ENCODE assay signal across 9 mouse cellular contexts in the genomic region with DNA sequence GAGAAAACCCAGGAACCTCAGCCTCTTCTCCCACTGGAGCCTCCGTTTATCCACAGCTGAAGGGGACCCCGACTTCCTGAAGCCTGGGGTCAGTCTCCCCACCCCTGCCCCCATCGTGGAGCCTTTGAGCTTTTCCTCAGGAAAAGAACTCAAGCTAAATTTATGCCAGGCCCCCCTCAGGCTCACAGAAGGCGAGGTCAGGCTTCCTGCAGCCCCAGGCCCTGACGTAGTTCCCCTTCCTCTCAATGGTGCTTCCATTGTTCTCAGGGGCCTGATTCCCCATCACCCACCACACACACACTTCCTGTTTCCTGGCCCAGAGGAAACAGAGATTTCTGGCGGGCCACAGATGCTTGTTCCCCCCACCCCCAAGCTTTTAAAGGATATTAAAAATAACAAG. TPM values are rescaled to one million over a fixed set of nuclear protein-coding genes. Genes with fewer than 3 reads are reported as not detected.
DNase-seq lines count a peak whose midpoint lies in the region; ATAC-seq and TF ChIP-seq lines count a peak whose summit lies in the region.
"Had no signal": no experiment of that assay in that cellular context is flagged by ENCODE, and none has a peak within 500 bp of the region (broad histone marks: within the 10 kb centered on the region; RNA-seq: fewer than 3 reads in every experiment).

No protein-coding gene starts in this region.

- no peak overlapping the region for H3K4me2 ChIP-seq in embryonic facial prominence, embryonic 15.5 days (replicated peaks)
- peak overlapping the region; percentile 10 for H3K4me2 ChIP-seq in lung, embryonic 14.5 days

- no peak overlapping the region for H3K9ac ChIP-seq in embryonic facial prominence, embryonic 15.5 days
- no peak overlapping the region; the same call in 1 of the 2 replicates for H3K9ac ChIP-seq in lung, embryonic 14.5 days

- no peaks in the 10 kb centered on the region for H3K36me3 ChIP-seq in embryonic facial prominence, embryonic 15.5 days
- H3K36me3 ChIP-seq in lung, embryonic 14.5 days (ENCODE audit: insufficient read depth), result no peaks in the 10 kb centered on the region

- H3K9me3 ChIP-seq in embryonic facial prominence, embryonic 15.5 days (replicated peaks), result no peaks in the 10 kb centered on the region
- H3K9me3 ChIP-seq in lung, embryonic 14.5 days (ENCODE audit: low read depth, low read length), result no peaks in the 10 kb centered on the region

- no peak for TF ChIP-seq CTCF in lung, embryonic 14.5 days (IDR thresholded peaks at IDR 0.05; ENCODE audit: low read depth)

- no peaks in the 10 kb centered on the region for H3K27me3 ChIP-seq in embryonic facial prominence, embryonic 15.5 days
- no peaks in the 10 kb centered on the region for H3K27me3 ChIP-seq in lung, embryonic 14.5 days (ENCODE audit: insufficient read depth, low read length)

- H3K27ac ChIP-seq in embryonic facial prominence, embryonic 15.5 days (replicated peaks), result peak overlapping the region; percentile 66
- peak overlapping the region; percentile 76 for H3K27ac ChIP-seq in lung, embryonic 14.5 days (ENCODE audit: low read depth)

- intact Hi-C loops in gastrocnemius, postnatal 14 days (cut with DNase I; ENCODE audit: low total_unique reads), result no loop called here
- intact Hi-C loops in left cerebral cortex, postnatal 14 days (cut with DNase I), result no loop called here

- peaks cover 24% of the 10 kb centered on the region; the same call in 1 of the 2 replicates for H3K4me1 ChIP-seq in embryonic facial prominence, embryonic 15.5 days
- peaks cover 24% of the 10 kb centered on the region for H3K4me1 ChIP-seq in lung, embryonic 14.5 days (ENCODE audit: insufficient read depth)

- WGBS in embryonic facial prominence, embryonic 15.5 days, result 31% methylated on average over 6 of the region's 6 CpGs
- 45% methylated on average over 6 of the region's 6 CpGs for WGBS in lung, embryonic 14.5 days

- DNase-seq in gastrocnemius, postnatal 14 days, result peak; percentile 40
- DNase-seq in gastrocnemius, postnatal 4 days (ENCODE audit: low spot score in 2 of 2), result no peak
- peak; percentile 84 for DNase-seq in kidney, adult 11 months
- peak; percentile 73 for DNase-seq in lung, embryonic 14.5 days
- no peak for DNase-seq in right cerebral cortex, adult 2 months (ENCODE audit: low spot score in 2 of 2)
- no peak for DNase-seq in left cerebral cortex, postnatal 14 days (ENCODE audit: low spot score in 2 of 2)
- no peak for DNase-seq in urinary bladder, adult 2 months (ENCODE audit: low spot score)

- ATAC-seq in embryonic facial prominence, embryonic 15.5 days (ENCODE audit: insufficient number of reproducible peaks, low FRiP score, low TSS enrichment, low read depth), result no peak
- peak; percentile 36; the same call in 1 of the 2 replicates for ATAC-seq in lung, embryonic 14.5 days (ENCODE audit: insufficient read depth)

- H3K4me3 ChIP-seq in embryonic facial prominence, embryonic 15.5 days (replicated peaks), result no peak overlapping the region
- no peak overlapping the region for H3K4me3 ChIP-seq in lung, embryonic 14.5 days (ENCODE audit: low read depth, low read length)

RNA-seq across cellular contexts. Expression of a gene that starts 1.4 kb away (rescaled TPM):
- 100 to 1,000 TPM in 1 of 2 experiments, 10 to 100 TPM in 1; 64.1 to 106 TPM for total RNA-seq in gastrocnemius, postnatal 14 days (2021)
- total RNA-seq in gastrocnemius, postnatal 4 days (2021), result 100 to 1,000 TPM; 132 to 141 TPM
- 111 and 125 TPM in 2 replicates for polyA plus RNA-seq in embryonic facial prominence, embryonic 15.5 days (2015; fragmentation: Nextera tagmentation; extraction: Ambion mirVana)
- polyA plus RNA-seq in lung, embryonic 14.5 days (2014; fragmentation: Nextera tagmentation; extraction: Ambion mirVana), result 269 and 311 TPM in 2 replicates
- 10 to 100 TPM; 68.5 to 78.9 TPM for total RNA-seq in left cerebral cortex, postnatal 14 days (2021)
- 155 and 208 TPM in 2 replicates for polyA plus RNA-seq in urinary bladder, adult 2 months (2012; rRNA removed)

RNA-seq across cellular contexts. Expression of a gene that starts 8.1 kb away (rescaled TPM):
- total RNA-seq in gastrocnemius, postnatal 14 days (2021), result not detected
- total RNA-seq in gastrocnemius, postnatal 4 days (2021), result not detected
- not detected in 2 replicates for polyA plus RNA-seq in embryonic facial prominence, embryonic 15.5 days (2015; fragmentation: Nextera tagmentation; extraction: Ambion mirVana)
- not detected in 2 replicates for polyA plus RNA-seq in lung, embryonic 14.5 days (2014; fragmentation: Nextera tagmentation; extraction: Ambion mirVana)
- not detected for total RNA-seq in left cerebral cortex, postnatal 14 days (2021)
- polyA plus RNA-seq in urinary bladder, adult 2 months (2012; rRNA removed), result not detected in 2 replicates
- polyA plus RNA-seq: large intestine, adult 2 months had no signal

RNA-seq across cellular contexts. Expression of a gene that starts 25.8 kb away (rescaled TPM):
- total RNA-seq in gastrocnemius, postnatal 14 days (2021), result 1 to 10 TPM; 4.9 to 6.3 TPM
- total RNA-seq in gastrocnemius, postnatal 4 days (2021), result 10 to 100 TPM; 12.1 to 19.0 TPM
- polyA plus RNA-seq in embryonic facial prominence, embryonic 15.5 days (2015; fragmentation: Nextera tagmentation; extraction: Ambion mirVana), result 31.7 and 32.2 TPM in 2 replicates
- polyA plus RNA-seq in lung, embryonic 14.5 days (2014; fragmentation: Nextera tagmentation; extraction: Ambion mirVana), result 30.2 and 32.9 TPM in 2 replicates
- 1 to 10 TPM in 1 of 2 experiments, under 1 TPM in 1; 0.72 to 1.3 TPM for total RNA-seq in left cerebral cortex, postnatal 14 days (2021)
- polyA plus RNA-seq in urinary bladder, adult 2 months (2012; rRNA removed), result 48.3 and 63.6 TPM in 2 replicates

RNA-seq across cellular contexts. Expression of a gene that starts 49.9 kb away (rescaled TPM):
- 1 to 10 TPM; 1.4 to 3.1 TPM for total RNA-seq in gastrocnemius, postnatal 14 days (2021)
- 1 to 10 TPM; 2.6 to 4.0 TPM for total RNA-seq in gastrocnemius, postnatal 4 days (2021)
- polyA plus RNA-seq in embryonic facial prominence, embryonic 15.5 days (2015; fragmentation: Nextera tagmentation; extraction: Ambion mirVana), result 44.0 and 48.6 TPM in 2 replicates
- 28.3 and 30.0 TPM in 2 replicates for polyA plus RNA-seq in lung, embryonic 14.5 days (2014; fragmentation: Nextera tagmentation; extraction: Ambion mirVana)
- total RNA-seq in left cerebral cortex, postnatal 14 days (2021), result 10 to 100 TPM; 80.3 TPM
- 11.5 and 12.5 TPM in 2 replicates for polyA plus RNA-seq in urinary bladder, adult 2 months (2012; rRNA removed)

Comparison
In these comparisons a context has a peak if more than half of its experiments do, and no peak if none do; other contexts are left out.
1. DNase-seq: peak in gastrocnemius, postnatal 14 days (single experiment), kidney, adult 11 months (single experiment) and lung, embryonic 14.5 days (single experiment); none in gastrocnemius, postnatal 4 days (0 of 2), right cerebral cortex, adult 2 months (0 of 2), left cerebral cortex, postnatal 14 days (0 of 2) and urinary bladder, adult 2 months (single experiment).